Mouse (Mus musculus): ENCODE results near the gene Spg20.

DNA sequence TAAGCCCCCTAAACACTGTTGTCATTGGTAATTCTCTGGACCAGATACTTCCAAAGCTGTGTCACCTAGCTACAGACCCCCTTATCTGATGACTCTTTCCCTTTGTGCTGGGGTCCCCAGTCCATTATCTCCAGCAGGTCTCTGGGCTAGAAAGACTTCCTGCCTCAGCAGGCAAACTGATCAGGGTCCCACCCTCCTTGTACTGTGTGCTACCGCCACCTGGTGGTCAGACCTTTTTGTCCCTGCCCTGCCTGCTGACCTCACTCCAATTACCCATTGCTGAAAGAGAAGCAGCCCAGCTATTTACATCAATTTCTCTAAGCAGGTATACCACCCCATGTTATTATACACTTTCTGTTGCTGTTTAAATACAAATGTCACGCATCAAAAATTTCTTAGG, 47.5 kb upstream of the Spg20 start:
- TF ChIP-seq CTCF (IDR thresholded peaks at IDR 0.05; ENCODE audit: low read depth) (peak; percentile 86), EP300 (IDR thresholded peaks at IDR 0.05; ENCODE audit: low read depth) (no peak)

Data from liver, embryonic 14.5 days (tissue).